Mouse (Mus musculus): Measurements from ENCODE around the gene 1810024B03Rik.
"Not testable (repeated sequence)": the region's sequence is repeated elsewhere in the genome, so short reads cannot be mapped to it uniquely, and the experiment has no call there.

1810024B03Rik gene

DNA sequence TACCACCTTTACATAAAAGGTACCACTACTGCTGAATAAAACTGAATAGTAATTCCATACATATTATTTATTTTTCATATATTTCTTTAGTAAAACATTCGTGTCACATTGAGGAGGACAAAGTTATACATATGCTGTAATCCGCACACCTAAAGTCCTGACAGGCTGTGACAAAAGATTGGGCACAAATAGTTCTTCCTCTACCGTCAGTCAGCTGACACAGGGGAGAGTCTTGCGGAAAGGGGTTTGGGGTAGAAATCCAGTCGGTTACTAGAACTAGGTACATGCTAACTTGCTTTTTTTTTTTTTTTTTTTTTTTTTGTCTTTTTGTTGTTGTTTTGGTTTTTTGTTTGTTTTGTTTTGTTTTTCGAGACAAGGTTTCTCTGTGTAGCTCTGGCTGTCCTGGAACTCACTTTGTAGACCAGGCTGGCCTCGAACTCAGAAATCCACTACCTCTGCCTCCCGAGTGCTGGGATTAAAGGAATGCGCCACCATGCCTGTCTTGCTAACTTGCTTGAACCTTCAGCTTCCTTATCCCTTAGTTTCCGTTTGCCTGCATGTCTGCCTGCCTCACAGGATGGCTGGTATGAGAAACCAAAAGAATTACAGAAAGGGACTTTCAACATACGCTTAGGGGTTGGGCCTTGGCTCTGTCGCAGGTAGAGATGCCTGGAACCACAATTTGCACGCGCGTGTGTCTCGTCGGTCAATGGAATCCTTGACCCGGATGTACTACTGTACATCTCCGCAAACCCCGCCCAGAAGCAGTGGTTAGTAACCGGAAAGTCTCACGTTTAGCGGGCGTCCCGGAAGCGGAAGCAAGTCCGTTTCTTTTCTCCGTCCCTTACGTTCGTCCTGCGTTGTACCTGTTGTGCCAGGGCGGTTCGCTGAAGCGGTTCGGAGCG, at the start of gene 1810024B03Rik, which contains the start of gene Snrnp200:
Gene 1810024B03Rik, minus strand, starts transcription at position 734 of the 905 bp plus-strand sequence.
Gene Snrnp200, plus strand, starts transcription at position 840 of the 905 bp plus-strand sequence.
- peak; percentile 96 for DNase-seq

GRCm38 (mm10) chr2:127255294-127255693, 47.2 kb upstream of the 1810024B03Rik start:
- DNase-seq, result no peak

- DNase-seq, result no peak
These were observed 46.6 kb upstream of the 1810024B03Rik start for GRCm38 (mm10) chr2:127254604-127255134.

GRCm38 (mm10) chr2:127252787-127253186, 44.7 kb upstream of the 1810024B03Rik start:
- peak; percentile 41 for DNase-seq

DNA sequence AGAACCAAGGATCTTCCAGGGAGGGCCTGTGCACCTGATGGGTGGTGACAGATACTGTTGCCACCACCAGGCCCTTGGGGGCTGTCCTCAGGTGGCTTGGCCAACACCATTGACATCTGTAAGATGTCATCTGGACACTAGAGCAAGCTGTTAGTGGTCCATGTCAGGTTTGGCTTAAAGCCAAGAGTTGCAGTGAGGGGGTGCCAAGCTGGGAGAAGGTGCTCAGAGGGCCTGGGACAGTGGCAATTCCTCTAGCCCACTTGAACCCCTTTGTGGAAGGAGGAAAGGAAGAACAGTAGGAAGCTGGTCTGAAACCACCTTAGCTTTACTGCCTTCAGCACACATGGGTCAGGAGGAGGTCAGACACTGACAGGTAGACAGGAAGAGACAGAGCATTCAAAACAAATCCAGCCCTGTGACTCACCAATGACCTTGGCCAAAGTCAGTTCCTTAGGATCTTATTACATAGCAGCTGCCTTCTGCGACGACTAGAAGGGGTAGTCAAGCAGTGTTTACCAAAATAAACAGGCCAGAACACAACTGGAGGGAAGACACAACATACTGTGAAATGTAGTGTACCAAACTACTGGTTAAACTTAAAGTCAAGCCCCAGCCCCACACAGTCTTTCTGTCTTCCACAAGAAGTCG, 43.9 kb upstream of the 1810024B03Rik start:
- peak; percentile 43 for DNase-seq

DNA sequence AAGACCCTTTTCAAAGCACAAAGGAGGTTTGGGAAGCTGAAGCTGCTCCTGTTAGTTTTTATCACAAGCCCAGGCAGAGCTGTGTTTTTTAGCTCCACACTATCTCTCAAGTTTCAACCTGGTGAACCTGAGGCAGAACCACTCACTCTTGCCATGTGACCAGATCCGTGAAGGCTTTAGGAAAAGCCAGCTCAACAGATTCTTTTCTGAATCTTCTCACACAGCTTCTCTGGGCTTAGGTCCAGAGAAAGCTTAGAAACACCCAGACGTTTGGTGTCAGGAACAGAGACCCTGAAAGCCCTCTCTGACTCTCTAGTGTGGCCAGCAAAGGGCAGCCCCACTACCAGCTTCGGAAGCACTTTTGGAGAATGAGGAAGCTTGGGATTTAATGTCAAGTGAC, 43.4 kb upstream of the 1810024B03Rik start:
- DNase-seq, result peak; percentile 35

DNA sequence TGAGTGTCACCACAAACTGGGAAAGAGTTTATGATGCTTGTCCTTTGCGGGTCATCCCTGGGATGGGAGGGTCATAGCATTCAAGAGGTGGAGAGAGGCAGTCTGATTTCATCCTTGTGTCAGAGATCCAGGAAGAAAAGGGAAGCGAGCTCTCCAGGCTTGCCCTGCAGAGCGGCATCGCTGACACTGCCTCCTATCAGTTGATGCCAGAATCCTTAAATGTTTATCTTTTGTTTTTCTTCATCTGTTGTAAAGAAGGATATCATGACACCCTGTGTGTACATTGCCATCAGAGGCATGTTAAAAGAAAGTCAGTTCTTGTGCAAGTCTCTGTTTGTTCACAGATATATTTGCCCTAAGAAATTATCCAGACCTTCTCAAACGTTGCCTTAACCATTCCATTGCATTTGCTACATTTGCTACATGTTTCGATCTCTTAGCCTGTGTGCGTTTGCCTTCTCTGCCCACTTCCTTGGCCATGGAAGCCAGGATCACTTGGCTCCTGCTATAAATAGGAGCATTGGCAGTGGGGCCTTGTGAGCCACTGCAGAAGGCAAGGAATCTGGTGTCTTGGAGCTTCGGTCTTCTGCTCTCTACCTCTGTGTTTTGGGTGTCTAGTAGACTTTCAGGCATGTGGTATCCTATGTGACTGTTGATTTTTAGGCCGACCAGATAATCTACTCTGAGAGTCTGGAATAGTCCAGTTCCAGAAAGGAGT, 42.4 kb upstream of the 1810024B03Rik start:
- no peak for DNase-seq

DNA sequence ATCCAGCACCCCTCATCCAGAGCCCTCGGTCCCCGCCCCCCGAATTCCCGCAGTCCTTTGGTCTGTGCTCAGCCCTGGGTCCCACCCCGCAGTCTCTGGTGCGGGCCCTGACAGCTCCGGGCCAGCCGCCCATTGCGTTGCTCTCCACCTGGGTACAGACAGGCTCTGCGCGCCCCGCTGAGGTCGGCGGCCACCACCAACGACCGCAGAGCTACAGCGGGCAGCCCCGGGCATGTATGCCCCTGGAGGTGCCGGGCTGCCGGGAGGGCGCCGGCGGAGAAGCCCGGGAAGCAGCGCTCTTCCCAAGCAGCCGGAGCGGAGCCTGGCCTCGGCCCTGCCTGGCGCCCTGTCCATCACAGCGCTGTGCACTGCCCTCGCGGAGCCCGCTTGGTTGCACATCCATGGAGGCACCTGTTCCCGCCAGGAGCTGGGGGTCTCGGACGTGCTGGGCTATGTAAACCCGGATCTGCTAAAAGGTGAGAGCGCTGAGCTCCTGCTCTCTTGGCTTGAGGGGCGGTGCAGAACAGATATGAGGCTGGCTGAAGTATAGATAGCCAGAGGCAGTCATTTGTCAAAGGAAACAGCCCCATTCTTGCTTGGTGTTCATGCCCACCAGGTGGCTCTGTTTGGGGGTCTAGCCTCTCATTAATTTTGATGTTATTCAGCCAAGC, 40.4 kb upstream of the 1810024B03Rik start:
- peak; percentile 55 for DNase-seq

DNA sequence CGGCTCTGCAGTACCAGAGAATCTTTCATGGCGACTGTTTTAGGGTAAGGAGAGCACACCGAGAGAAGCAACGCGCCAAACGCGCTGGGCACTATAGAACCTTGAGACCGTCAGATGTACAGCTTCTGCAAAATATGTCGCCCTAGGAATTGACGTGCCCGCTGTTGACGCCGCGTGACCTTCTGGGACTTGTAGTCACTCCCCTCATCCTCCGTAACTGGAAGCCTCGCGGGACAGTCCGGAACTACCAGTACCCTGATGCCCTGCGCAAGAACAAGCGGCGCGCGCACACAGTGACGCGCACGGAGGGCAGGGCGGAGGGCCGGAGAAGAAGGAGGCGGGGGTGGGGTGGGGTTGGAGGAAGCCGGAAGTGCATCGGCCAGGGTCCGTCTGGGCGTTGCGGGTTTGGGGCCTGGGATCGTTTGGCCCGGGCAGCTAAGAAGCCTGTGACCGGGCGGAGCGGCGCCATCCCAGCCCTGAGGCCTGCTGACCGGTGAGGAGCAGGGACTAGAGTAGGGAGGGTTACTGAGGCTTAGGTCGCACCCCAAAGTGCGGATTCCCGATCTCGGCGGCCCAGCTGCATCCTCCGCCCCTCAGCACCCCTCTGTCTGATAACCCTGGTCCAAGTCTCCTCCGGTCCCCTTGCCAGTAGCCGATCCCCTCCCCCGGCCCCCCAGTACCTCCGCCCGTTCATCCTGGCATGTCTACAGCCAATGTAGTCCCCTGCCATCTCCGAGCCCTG, 39.7 kb upstream of the 1810024B03Rik start, which contains the start of the genes Ciao1 and Tmem127:
Gene Ciao1, minus strand, starts transcription at position 225 of the 742 bp plus-strand sequence.
Gene Tmem127, plus strand, starts transcription at position 317 of the 742 bp plus-strand sequence.
- DNase-seq, result peak; percentile 99

GRCm38 (mm10) chr2:127240065-127240464, 32.0 kb upstream of the 1810024B03Rik start:
- peak; percentile 50 for DNase-seq

DNA sequence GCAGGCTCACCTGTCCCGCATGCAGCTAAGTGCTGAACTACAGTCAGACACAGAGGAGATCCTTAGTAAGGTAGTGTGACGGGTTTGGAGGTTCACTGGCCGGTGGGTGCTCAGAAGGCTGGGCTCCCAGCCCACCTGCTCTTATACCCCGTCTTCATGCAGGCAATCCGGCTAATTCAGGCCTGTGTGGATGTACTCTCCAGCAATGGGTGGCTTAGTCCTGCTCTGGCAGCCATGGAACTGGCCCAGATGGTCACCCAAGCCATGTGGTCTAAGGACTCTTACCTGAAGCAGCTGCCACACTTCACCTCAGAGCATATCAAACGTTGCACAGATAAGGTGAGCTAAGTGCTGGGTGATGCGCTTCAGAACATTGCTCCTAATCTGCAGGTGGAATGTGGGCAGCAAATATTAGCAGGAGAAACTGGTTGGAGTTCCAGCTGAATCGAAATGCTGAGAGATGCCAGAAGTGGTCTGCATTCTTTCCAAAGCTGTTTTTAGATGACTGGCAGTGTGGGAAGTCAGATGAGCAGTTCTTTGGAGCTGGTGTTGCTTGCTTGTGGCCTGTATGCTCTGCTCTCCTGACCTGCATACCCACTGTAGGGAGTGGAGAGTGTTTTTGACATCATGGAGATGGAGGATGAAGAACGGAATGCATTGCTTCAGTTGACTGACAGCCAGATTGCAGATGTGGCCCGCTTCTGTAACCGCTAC, 30.0 kb upstream of the 1810024B03Rik start:
- no peak for DNase-seq

DNA sequence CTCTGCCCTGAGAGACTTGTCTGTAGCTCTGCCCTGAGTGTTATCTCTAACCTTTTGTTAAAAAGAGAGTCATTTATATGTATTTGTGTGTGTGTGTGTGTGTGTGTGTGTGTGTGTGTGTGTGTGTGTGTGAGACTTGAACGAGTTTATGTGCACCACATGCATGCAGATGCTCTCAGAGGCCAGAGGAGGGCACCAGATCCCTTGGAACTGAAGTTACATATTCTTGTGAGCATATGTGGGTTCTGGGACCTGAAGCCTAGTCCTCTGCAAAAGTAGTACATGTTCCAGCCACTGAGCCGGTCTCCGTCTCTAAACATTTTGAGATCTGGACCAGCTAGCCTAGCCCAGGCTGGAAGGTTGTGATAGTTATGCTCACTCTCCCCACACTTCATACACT, 17.2 kb upstream of the 1810024B03Rik start:
- DNase-seq, result no peak

- no peak for DNase-seq
These were observed 9.7 kb upstream of the 1810024B03Rik start for GRCm38 (mm10) chr2:127217746-127218145.

GRCm38 (mm10) chr2:127210701-127211100, 2.6 kb upstream of the 1810024B03Rik start:
- no peak for DNase-seq

DNA sequence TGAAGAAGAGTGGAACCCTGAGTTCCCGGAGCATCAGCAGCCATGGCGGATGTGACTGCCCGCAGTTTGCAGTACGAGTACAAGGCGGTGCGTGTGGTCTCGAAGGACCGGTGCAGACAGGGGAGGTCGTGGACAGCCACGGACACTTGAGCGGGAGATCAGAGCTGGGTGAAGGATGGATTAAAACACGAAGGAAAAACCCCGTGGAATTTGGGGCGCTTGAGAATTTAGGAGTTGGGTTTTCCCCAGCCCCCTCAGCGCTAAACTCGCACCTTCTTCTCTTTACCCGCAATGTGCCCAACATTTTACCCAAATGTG, 331 bp upstream of the 1810024B03Rik start:
- no peak for DNase-seq

DNA sequence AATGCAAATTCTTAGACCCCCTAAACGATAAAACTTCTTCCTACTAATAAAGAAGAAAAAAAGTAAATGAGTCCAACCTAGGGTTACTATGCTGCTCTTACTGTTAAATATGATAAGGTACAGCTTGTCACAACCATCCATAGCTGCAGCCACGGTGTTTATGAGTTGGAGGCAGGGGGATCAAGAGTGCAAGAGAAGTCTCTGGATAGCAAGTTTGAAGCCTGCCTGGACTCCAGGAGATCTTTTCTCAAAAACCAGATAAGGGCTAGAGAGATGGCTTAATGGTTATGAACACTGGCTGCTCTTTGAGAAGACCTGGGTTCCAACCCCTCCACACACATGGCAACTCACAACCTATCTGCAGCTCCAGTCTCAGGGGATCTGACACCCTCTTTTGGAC, 1.2 kb downstream of the 1810024B03Rik start:
- DNase-seq, result no peak

DNA sequence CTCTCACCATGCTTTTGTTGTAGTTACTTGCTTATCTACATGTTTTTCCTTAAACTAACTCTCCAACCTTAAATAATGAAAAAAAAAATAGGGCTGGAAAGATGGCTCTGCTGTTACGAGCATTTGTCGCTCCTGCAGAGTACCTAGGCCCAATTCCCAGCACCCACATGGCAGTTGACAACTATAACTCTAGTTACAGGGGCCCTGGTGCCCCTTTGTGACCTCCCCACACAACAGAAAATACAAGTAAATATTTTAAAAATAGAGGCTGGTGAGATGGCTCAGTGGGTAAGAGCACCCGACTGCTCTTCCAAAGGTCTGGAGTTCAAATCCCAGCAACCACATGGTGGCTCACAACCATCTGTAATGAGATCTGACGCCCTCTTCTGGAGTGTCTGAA, 2.1 kb downstream of the 1810024B03Rik start:
- DNase-seq, result not testable (repeated sequence)

DNA sequence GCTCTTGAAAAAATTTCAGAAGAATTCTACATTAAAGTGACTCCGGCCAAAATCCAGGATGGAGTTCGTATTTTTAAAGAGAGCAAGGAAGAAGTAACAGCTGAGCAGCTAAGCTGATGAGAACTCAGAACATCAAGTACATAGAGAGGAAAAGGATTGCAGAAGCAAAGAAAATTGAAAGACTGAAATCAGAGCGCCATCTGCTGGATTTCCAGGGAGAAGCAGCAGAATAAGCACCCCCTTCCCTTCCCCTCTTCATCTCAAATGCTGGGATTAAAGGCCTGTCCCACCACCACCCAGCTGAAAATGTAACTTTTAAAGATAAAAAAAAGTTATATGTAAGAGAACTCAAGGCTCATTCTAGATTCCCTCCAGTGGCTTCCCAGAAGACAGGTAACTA, 3.1 kb downstream of the 1810024B03Rik start:
- DNase-seq, result peak; percentile 67

GRCm38 (mm10) chr2:127189574-127189973, 18.5 kb downstream of the 1810024B03Rik start:
- DNase-seq, result no peak

DNA sequence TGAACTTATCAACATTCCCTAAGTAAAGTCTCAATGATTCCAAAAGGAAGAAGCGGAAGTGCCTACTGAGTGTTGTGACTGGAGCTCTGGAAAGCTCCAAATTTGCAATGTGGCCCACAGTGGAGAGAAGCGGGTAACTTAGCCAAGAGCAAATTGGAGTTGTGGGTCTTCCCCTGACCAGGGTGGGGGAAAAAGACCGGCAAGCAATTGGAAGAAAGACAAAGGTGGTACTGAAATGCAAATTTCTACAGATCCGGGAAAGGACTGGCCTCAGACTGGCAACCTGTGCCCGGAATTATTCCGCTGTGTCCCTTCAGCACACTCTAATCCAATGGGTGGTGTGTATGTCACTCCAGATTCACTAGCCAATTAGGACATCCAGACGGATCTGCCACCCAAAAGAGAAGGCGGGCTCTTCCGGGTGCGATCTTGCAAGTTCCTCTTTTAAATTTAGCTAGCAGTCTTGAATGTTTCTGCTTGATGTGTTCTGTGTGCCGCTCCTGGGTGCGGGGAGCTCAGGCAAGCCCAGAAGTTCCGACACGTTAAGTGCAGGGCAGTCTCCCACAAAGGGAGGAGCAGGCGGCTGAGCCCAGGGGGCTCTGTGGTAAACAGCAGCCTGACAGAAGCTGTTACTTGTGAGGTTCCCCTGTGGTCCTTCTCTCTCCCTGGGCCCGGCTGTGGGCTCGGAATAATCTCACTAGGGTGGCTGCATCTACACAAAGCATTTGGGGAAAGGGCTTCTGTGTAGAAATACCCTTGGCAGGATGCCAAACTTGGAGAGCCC, 25.3 kb downstream of the 1810024B03Rik start:
- peak; percentile 90 for DNase-seq
